Mouse (Mus musculus) inflammation-experienced regulatory T-cells, adult 6 months (primary cell): ENCODE measurements around the gene Palm2. TPM values are rescaled to one million over a fixed set of nuclear protein-coding genes. Genes with fewer than 3 reads are reported as not detected.

ENCODE experiments used
- ATAC-seq: one replicate; pipeline ENCODE4 v1.8.0; 2017
- polyA plus RNA-seq, 3 experiments: library from polyadenylated mRNA; unstranded; fragments of 100-300 nt; shearing (Covaris generic); gene quantifications; one replicate each; pipeline ENCODE4 v1.2.1; 2017

Palm2 gene
- polyA plus RNA-seq, 3 experiments from 2014 or later, result not detected

GRCm38 (mm10) chr4:57624819-57625218, 190.8 kb downstream of the Palm2 start:
- no peak for ATAC-seq

GRCm38 (mm10) chr4:57625306-57625705, 191.3 kb downstream of the Palm2 start:
- ATAC-seq, result no peak

- ATAC-seq, result no peak
Measured at GRCm38 (mm10) chr4:57625756-57626155, 191.7 kb downstream of the Palm2 start.

GRCm38 (mm10) chr4:57626921-57627320, 192.9 kb downstream of the Palm2 start:
- no peak for ATAC-seq

GRCm38 (mm10) chr4:57632386-57632785, 198.3 kb downstream of the Palm2 start:
- ATAC-seq, result no peak

- ATAC-seq, result no peak
Measured at GRCm38 (mm10) chr4:57633052-57633451, 199.0 kb downstream of the Palm2 start.

- no peak for ATAC-seq
Measured at GRCm38 (mm10) chr4:57634956-57635355, 200.9 kb downstream of the Palm2 start.

GRCm38 (mm10) chr4:57636782-57637482, 202.9 kb downstream of the Palm2 start:
- no peak for ATAC-seq

- ATAC-seq, result no peak
Measured at GRCm38 (mm10) chr4:57637636-57638386, 203.8 kb downstream of the Palm2 start.

GRCm38 (mm10) chr4:57638941-57639340, 204.9 kb downstream of the Palm2 start:
- ATAC-seq, result no peak

GRCm38 (mm10) chr4:57640222-57640621, 206.2 kb downstream of the Palm2 start:
- ATAC-seq, result no peak

- ATAC-seq, result no peak
Measured at GRCm38 (mm10) chr4:57640971-57641370, 206.9 kb downstream of the Palm2 start.

GRCm38 (mm10) chr4:57650994-57651393, 216.9 kb downstream of the Palm2 start:
- ATAC-seq, result no peak

GRCm38 (mm10) chr4:57651547-57651946, 217.5 kb downstream of the Palm2 start:
- no peak for ATAC-seq

GRCm38 (mm10) chr4:57652185-57652904, 218.3 kb downstream of the Palm2 start:
- ATAC-seq, result no peak

- no peak for ATAC-seq
Measured at GRCm38 (mm10) chr4:57655966-57656365, 221.9 kb downstream of the Palm2 start.

- ATAC-seq, result no peak
Measured at GRCm38 (mm10) chr4:57656388-57656787, 222.3 kb downstream of the Palm2 start.

GRCm38 (mm10) chr4:57656861-57657260, 222.8 kb downstream of the Palm2 start:
- ATAC-seq, result no peak

- ATAC-seq, result no peak
Measured at GRCm38 (mm10) chr4:57660470-57660869, 226.4 kb downstream of the Palm2 start.

- no peak for ATAC-seq
Measured at GRCm38 (mm10) chr4:57666101-57666500, 232.1 kb downstream of the Palm2 start.

GRCm38 (mm10) chr4:57670813-57671469, 236.9 kb downstream of the Palm2 start:
- ATAC-seq, result no peak

GRCm38 (mm10) chr4:57672541-57672940, 238.5 kb downstream of the Palm2 start:
- ATAC-seq, result no peak
